Mouse (Mus musculus): Measurements from ENCODE around the gene Myom3. TPM values are rescaled to one million over a fixed set of nuclear protein-coding genes. Genes with fewer than 3 reads are reported as not detected.

Gene Myom3
- total RNA-seq, 2 experiments from 2014 or later = 107 to 112 TPM

GRCm38 (mm10) chr4:135803299-135803698 is 43.8 kb downstream of the Myom3 start:
- DNase-seq (ENCODE audit: low spot score in 2 of 2) = no peak

- no peak for DNase-seq (ENCODE audit: low spot score in 2 of 2)
Observed at GRCm38 (mm10) chr4:135804169-135804568, 44.7 kb downstream of the Myom3 start.

- DNase-seq (ENCODE audit: low spot score in 2 of 2) = no peak
Observed at GRCm38 (mm10) chr4:135814896-135815295, 55.4 kb downstream of the Myom3 start.

- DNase-seq (ENCODE audit: low spot score in 2 of 2) = no peak
Observed at GRCm38 (mm10) chr4:135816905-135817622, 57.5 kb downstream of the Myom3 start.

- DNase-seq (ENCODE audit: low spot score in 2 of 2) = no peak
Observed at GRCm38 (mm10) chr4:135818366-135818765, 58.9 kb downstream of the Myom3 start.

GRCm38 (mm10) chr4:135819826-135820526 is 60.5 kb downstream of the Myom3 start:
- peak in 1 of 2 experiments; percentile 40 for DNase-seq (ENCODE audit: low spot score in 2 of 2)

- no peak for DNase-seq (ENCODE audit: low spot score in 2 of 2)
Observed at GRCm38 (mm10) chr4:135821772-135822171, 62.3 kb downstream of the Myom3 start.

- no peak for DNase-seq (ENCODE audit: low spot score in 2 of 2)
Observed at GRCm38 (mm10) chr4:135823298-135823697, 63.8 kb downstream of the Myom3 start.

- DNase-seq (ENCODE audit: low spot score in 2 of 2) = no peak
Observed at GRCm38 (mm10) chr4:135824254-135824653, 64.7 kb downstream of the Myom3 start.

GRCm38 (mm10) chr4:135828491-135828890 is 69.0 kb downstream of the Myom3 start:
- peak; percentile 49 to 69 for DNase-seq (ENCODE audit: low spot score in 2 of 2)

GRCm38 (mm10) chr4:135832070-135832469 is 72.6 kb downstream of the Myom3 start:
- DNase-seq (ENCODE audit: low spot score in 2 of 2) = no peak

GRCm38 (mm10) chr4:135833301-135834123 is 74.0 kb downstream of the Myom3 start:
- DNase-seq (ENCODE audit: low spot score in 2 of 2) = no peak

- DNase-seq (ENCODE audit: low spot score in 2 of 2) = no peak
Observed at GRCm38 (mm10) chr4:135834124-135834717, 74.7 kb downstream of the Myom3 start.

- DNase-seq (ENCODE audit: low spot score in 2 of 2) = no peak
Observed at GRCm38 (mm10) chr4:135838925-135839292, 79.4 kb downstream of the Myom3 start.

GRCm38 (mm10) chr4:135839293-135840011 is 79.9 kb downstream of the Myom3 start:
- no peak for DNase-seq (ENCODE audit: low spot score in 2 of 2)

GRCm38 (mm10) chr4:135844400-135844799 is 84.9 kb downstream of the Myom3 start:
- DNase-seq (ENCODE audit: low spot score in 2 of 2) = no peak

- DNase-seq (ENCODE audit: low spot score in 2 of 2) = no peak
Observed at GRCm38 (mm10) chr4:135847581-135847980, 88.1 kb downstream of the Myom3 start.

- DNase-seq (ENCODE audit: low spot score in 2 of 2) = no peak
Observed at GRCm38 (mm10) chr4:135850411-135851095, 91.0 kb downstream of the Myom3 start.

GRCm38 (mm10) chr4:135851942-135852341 is 92.4 kb downstream of the Myom3 start:
- DNase-seq (ENCODE audit: low spot score in 2 of 2) = no peak

GRCm38 (mm10) chr4:135853987-135854546 is 94.6 kb downstream of the Myom3 start:
- DNase-seq (ENCODE audit: low spot score in 2 of 2) = no peak
